Mouse (Mus musculus): ENCODE measurements at regions not wholly inside any gene's neighbourhood (a gene's known extent, or its start where the extent isn't known, plus 50 kb on each side); places are given as distances from the start of the nearest gene placed in this dataset.

GRCm38 (mm10) chr17:9741321-9741720, 71.8 kb upstream of the Pabpc6 start:
- no peak overlapping the region for H3K27ac ChIP-seq (ENCODE audit: low read depth, low read length)
- no peaks in the 10 kb centered on the region for H3K4me1 ChIP-seq (ENCODE audit: insufficient read depth, low read length)
- H3K36me3 ChIP-seq (ENCODE audit: insufficient read depth, low read length) = no peaks in the 10 kb centered on the region
- no peak overlapping the region for H3K4me2 ChIP-seq (ENCODE audit: low read depth, low read length, poor library complexity, severe bottlenecking)
- no peak for DNase-seq (ENCODE audit: low spot score)
- H3K27me3 ChIP-seq (ENCODE audit: insufficient read depth, low read length) = no peaks in the 10 kb centered on the region
- no peaks in the 10 kb centered on the region for H3K9me3 ChIP-seq (ENCODE audit: low read length)
- no peak for ATAC-seq (ENCODE audit: low FRiP score)
- no peak for TF ChIP-seq CTCF (IDR thresholded peaks at IDR 0.05)
- 91% methylated on average over 5 of the region's 5 CpGs for WGBS
- H3K9ac ChIP-seq (replicated peaks; ENCODE audit: low read length, poor library complexity, severe bottlenecking) = no peak overlapping the region
- H3K4me3 ChIP-seq (ENCODE audit: low read depth, low read length) = no peak overlapping the region

GRCm38 (mm10) chr17:9729020-9729419, 59.5 kb upstream of the Pabpc6 start:
- no peak for ATAC-seq (ENCODE audit: low FRiP score)
- Histone ChIP-seq H3K4me2 (ENCODE audit: low read depth, low read length, poor library complexity, severe bottlenecking) (no peak overlapping the region), H3K4me3 (ENCODE audit: low read depth, low read length) (no peak overlapping the region), H3K4me1 (ENCODE audit: insufficient read depth, low read length) (no peaks in the 10 kb centered on the region), H3K27me3 (ENCODE audit: insufficient read depth, low read length) (no peaks in the 10 kb centered on the region), H3K36me3 (ENCODE audit: insufficient read depth, low read length) (no peaks in the 10 kb centered on the region), H3K9ac (replicated peaks; ENCODE audit: low read length, poor library complexity, severe bottlenecking) (no peak overlapping the region), H3K27ac (ENCODE audit: low read depth, low read length) (no peak overlapping the region), H3K9me3 (ENCODE audit: low read length) (no peaks in the 10 kb centered on the region)
- DNase-seq (ENCODE audit: low spot score) = no peak
- TF ChIP-seq CTCF (IDR thresholded peaks at IDR 0.05) = no peak
- WGBS = 85% methylated on average over 3 of the region's 3 CpGs

GRCm38 (mm10) chr17:9725704-9726469, 56.4 kb upstream of the Pabpc6 start:
- no peaks in the 10 kb centered on the region for H3K4me1 ChIP-seq (ENCODE audit: insufficient read depth, low read length)
- H3K9me3 ChIP-seq (ENCODE audit: low read length) = no peaks in the 10 kb centered on the region
- H3K4me3 ChIP-seq (ENCODE audit: low read depth, low read length) = no peak overlapping the region
- no peak for TF ChIP-seq CTCF (IDR thresholded peaks at IDR 0.05)
- peak; percentile 90 for DNase-seq (ENCODE audit: low spot score)
- no peaks in the 10 kb centered on the region for H3K36me3 ChIP-seq (ENCODE audit: insufficient read depth, low read length)
- 22% methylated on average over 10 of the region's 10 CpGs for WGBS
- H3K9ac ChIP-seq (replicated peaks; ENCODE audit: low read length, poor library complexity, severe bottlenecking) = no peak overlapping the region
- peak; percentile 87 for ATAC-seq (ENCODE audit: low FRiP score)
- peak overlapping the region; percentile 44; the same call in 1 of the 2 replicates for H3K27ac ChIP-seq (ENCODE audit: low read depth, low read length)
- no peaks in the 10 kb centered on the region for H3K27me3 ChIP-seq (ENCODE audit: insufficient read depth, low read length)
- no peak overlapping the region for H3K4me2 ChIP-seq (ENCODE audit: low read depth, low read length, poor library complexity, severe bottlenecking)

GRCm38 (mm10) chr17:9723484-9723883, 54.0 kb upstream of the Pabpc6 start:
- no peak overlapping the region for H3K9ac ChIP-seq (replicated peaks; ENCODE audit: low read length, poor library complexity, severe bottlenecking)
- no peak overlapping the region for H3K4me3 ChIP-seq (ENCODE audit: low read depth, low read length)
- no peak overlapping the region for H3K4me2 ChIP-seq (ENCODE audit: low read depth, low read length, poor library complexity, severe bottlenecking)
- 34% methylated on average over 4 of the region's 4 CpGs for WGBS
- no peaks in the 10 kb centered on the region for H3K9me3 ChIP-seq (ENCODE audit: low read length)
- H3K27me3 ChIP-seq (ENCODE audit: insufficient read depth, low read length) = no peaks in the 10 kb centered on the region
- no peak for ATAC-seq (ENCODE audit: low FRiP score)
- H3K27ac ChIP-seq (ENCODE audit: low read depth, low read length) = no peak overlapping the region
- no peaks in the 10 kb centered on the region for H3K36me3 ChIP-seq (ENCODE audit: insufficient read depth, low read length)
- no peaks in the 10 kb centered on the region for H3K4me1 ChIP-seq (ENCODE audit: insufficient read depth, low read length)
- TF ChIP-seq CTCF (IDR thresholded peaks at IDR 0.05) = no peak
- peak; percentile 52 for DNase-seq (ENCODE audit: low spot score)

GRCm38 (mm10) chr17:9722709-9723108, 53.2 kb upstream of the Pabpc6 start:
- no peak for ATAC-seq (ENCODE audit: low FRiP score)
- H3K4me2 ChIP-seq (ENCODE audit: low read depth, low read length, poor library complexity, severe bottlenecking) = no peak overlapping the region
- H3K27me3 ChIP-seq (ENCODE audit: insufficient read depth, low read length) = no peaks in the 10 kb centered on the region
- no peak overlapping the region for H3K9ac ChIP-seq (replicated peaks; ENCODE audit: low read length, poor library complexity, severe bottlenecking)
- no peak overlapping the region for H3K4me3 ChIP-seq (ENCODE audit: low read depth, low read length)
- WGBS = 7% methylated on average over 4 of the region's 4 CpGs
- TF ChIP-seq CTCF (IDR thresholded peaks at IDR 0.05) = no peak
- no peak for DNase-seq (ENCODE audit: low spot score)
- H3K9me3 ChIP-seq (ENCODE audit: low read length) = no peaks in the 10 kb centered on the region
- no peaks in the 10 kb centered on the region for H3K4me1 ChIP-seq (ENCODE audit: insufficient read depth, low read length)
- H3K36me3 ChIP-seq (ENCODE audit: insufficient read depth, low read length) = no peaks in the 10 kb centered on the region
- H3K27ac ChIP-seq (ENCODE audit: low read depth, low read length) = no peak overlapping the region
